Mouse (Mus musculus) lung, embryonic 15.5 days (tissue): Measurements from ENCODE around the gene Btbd35f15. TPM values are rescaled to one million over a fixed set of nuclear protein-coding genes. Genes with fewer than 3 reads are reported as not detected.
"Not testable (repeated sequence)": the region's sequence is repeated elsewhere in the genome, so short reads cannot be mapped to it uniquely, and the experiment has no call there.

Experiments used
- ATAC-seq: fragments of 200-750 bp; cut with Nextera tagmentation; 2 replicates; pipeline ENCODE4 v1.8.0; 2017; ENCODE audit warnings: moderate number of reproducible peaks, borderline replicate concordance; ENCODE audit not compliant: low FRiP score, low TSS enrichment; ENCODE audit errors: extremely low read depth
- H3K27ac ChIP-seq: fragments of 300-500 bp; sonication (generic); 2 replicates; pipeline ENCODE4 v1.5.1; 2015; ENCODE audit warnings: moderate library complexity, mild to moderate bottlenecking, inconsistent platforms
- H3K27me3 ChIP-seq: fragments of 300-500 bp; sonication (generic); 2 replicates; pipeline ENCODE4 v1.6.1; 2015; ENCODE audit warnings: inconsistent platforms
- H3K36me3 ChIP-seq: fragments of 300-500 bp; sonication (generic); 2 replicates; pipeline ENCODE4 v1.6.1; 2015; ENCODE audit warnings: inconsistent platforms
- H3K4me1 ChIP-seq: fragments of 300-500 bp; sonication (generic); 2 replicates; pipeline ENCODE4 v1.6.1; 2015; ENCODE audit warnings: inconsistent platforms
- H3K4me2 ChIP-seq: fragments of 300-500 bp; sonication (generic); 2 replicates; pipeline ENCODE4 v1.6.1; 2015; ENCODE audit warnings: inconsistent platforms, mild to moderate bottlenecking, moderate library complexity
- H3K4me3 ChIP-seq: fragments of 300-500 bp; sonication (generic); 2 replicates; pipeline ENCODE4 v1.5.1; 2015; ENCODE audit warnings: mild to moderate bottlenecking, inconsistent platforms
- H3K9ac ChIP-seq: fragments of 300-500 bp; sonication (generic); 2 replicates; pipeline ENCODE4 v1.6.1; 2015; ENCODE audit warnings: inconsistent platforms
- H3K9me3 ChIP-seq: fragments of 300-500 bp; sonication (generic); 2 replicates; pipeline ENCODE4 v1.6.1; 2016; ENCODE audit warnings: inconsistent platforms
- WGBS: fragments of 180-500 bp; shearing (Covaris S2); methylation state at CpG from one replicate; pipeline ENCODE4 v1.1.7; 2015; 5-methylcytosine and 5-hydroxymethylcytosine counted together
- polyA plus RNA-seq: library from polyadenylated mRNA; unstranded; fragments of >200 nt; fragmentation: Nextera tagmentation; extraction: Ambion mirVana; gene quantifications from 2 replicates; pipeline ENCODE4 v1.2.1, GENCODE M21; 2015

Gene Btbd35f15
- not detected in 2 replicates for polyA plus RNA-seq

DNA sequence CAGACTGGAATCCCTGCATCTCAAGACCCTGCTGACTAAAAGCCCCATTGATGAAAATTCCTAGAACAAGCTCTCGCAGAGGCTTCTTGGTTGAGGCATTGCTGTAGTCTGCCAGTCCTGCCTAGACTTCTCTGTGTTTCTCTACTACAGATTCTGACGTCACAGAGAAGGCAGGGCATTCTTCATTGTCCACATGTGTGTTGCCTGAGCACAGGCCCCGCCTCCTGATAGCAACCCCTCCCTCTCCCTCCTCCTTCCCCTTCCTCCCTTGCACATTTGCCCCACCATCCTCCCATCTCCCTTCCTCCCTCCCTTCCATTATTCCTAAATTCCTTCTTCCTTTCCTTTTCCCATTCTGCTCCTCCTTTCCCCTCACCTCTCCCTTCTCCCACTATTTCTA, at the start of gene Btbd35f15:
Gene Btbd35f15, minus strand, starts transcription at position 101 of the 400 bp plus-strand sequence.
- not testable (repeated sequence) for H3K36me3 ChIP-seq, H3K27ac ChIP-seq, H3K27me3 ChIP-seq, H3K9ac ChIP-seq, ATAC-seq, H3K4me3 ChIP-seq, H3K4me2 ChIP-seq, H3K4me1 ChIP-seq, H3K9me3 ChIP-seq
- WGBS, result no CpG with 5 or more reads among the region's 3 CpGs

Other genes with a start within 250 kb of the Btbd35f15 start
- gene Btbd35f13, start 79.9 kb upstream of the Btbd35f15 start, polyA plus RNA-seq, result not detected in 2 replicates
- not detected in 2 replicates for gene Btbd35f14, start 125.0 kb upstream of the Btbd35f15 start, polyA plus RNA-seq